Mouse (Mus musculus) brain, embryonic 14.5 days (tissue): ENCODE results near the gene Gm4707. TPM values are rescaled to one million over a fixed set of nuclear protein-coding genes. Genes with fewer than 3 reads are reported as not detected.
"Not testable (repeated sequence)": the region's sequence is repeated elsewhere in the genome, so short reads cannot be mapped to it uniquely, and the experiment has no call there.

Source experiments
- DNase-seq: peaks from one replicate; pipeline ENCODE4 v3.0.0-alpha.2; 2011; ENCODE audit warnings: low read depth
- CTCF ChIP-seq: fragments of 200-500 bp; IDR thresholded peaks from 2 replicates; pipeline ENCODE4 v1.5.1; 2012; ENCODE audit warnings: inconsistent platforms, mild to moderate bottlenecking, moderate library complexity, borderline replicate concordance; ENCODE audit not compliant: insufficient read depth, insufficient read length; ENCODE audit errors: extremely low read depth
- POLR2A ChIP-seq: fragments of 200-500 bp; IDR thresholded peaks from 2 replicates; pipeline ENCODE4 v1.6.1; 2012; ENCODE audit warnings: mild to moderate bottlenecking, inconsistent platforms, borderline replicate concordance; ENCODE audit not compliant: poor library complexity, insufficient read depth, insufficient read length, severe bottlenecking; ENCODE audit errors: extremely low read depth
- polyA plus RNA-seq: library from polyadenylated mRNA; depleted of rRNA; stranded (reverse); fragments of >200 nt; gene quantifications from 2 replicates; pipeline ENCODE4 v1.2.3, GENCODE M21; 2012

Gene Gm4707
- polyA plus RNA-seq, 1 experiment: 1.4 TPM

DNA sequence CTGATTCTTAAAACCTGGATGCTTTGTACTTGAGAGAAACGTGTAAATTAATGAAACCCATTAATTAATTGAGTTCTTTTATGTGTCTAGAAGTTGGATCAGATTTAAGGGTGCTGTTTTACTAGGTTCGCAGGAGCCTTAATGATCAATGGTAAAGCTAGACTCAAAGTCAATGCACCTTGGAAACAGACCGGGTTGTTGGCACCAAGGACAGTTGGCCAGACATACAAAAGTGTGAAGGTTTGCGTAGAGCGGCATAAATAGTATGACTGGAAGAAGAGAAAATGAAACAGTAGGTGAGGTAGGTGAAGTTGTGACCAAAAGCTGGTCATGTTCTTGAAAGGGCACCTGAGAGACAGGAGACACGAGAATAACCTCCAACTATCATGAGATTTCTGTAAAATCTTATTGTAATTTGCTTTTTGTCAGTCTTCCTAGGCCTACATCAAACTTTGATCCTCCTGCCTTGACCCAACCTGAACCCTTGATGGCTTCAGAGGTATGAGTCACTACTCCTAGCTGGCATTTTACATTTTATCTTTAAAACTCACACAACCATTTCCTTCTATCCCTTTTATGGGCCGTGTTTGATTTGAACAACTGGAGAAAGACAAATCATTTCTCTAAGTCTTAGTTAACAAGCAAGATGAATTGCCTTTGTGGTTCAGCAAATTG lies 16.8 kb upstream of the Gm4707 start:
- DNase-seq: peak; percentile 23
- TF ChIP-seq CTCF (no peak), POLR2A (no peak)

- DNase-seq: peak; percentile 89
- TF ChIP-seq CTCF (no peak), POLR2A (no peak)
Measured at GRCm38 (mm10) chr17:71475705-71476089, 16.0 kb upstream of the Gm4707 start.

DNA sequence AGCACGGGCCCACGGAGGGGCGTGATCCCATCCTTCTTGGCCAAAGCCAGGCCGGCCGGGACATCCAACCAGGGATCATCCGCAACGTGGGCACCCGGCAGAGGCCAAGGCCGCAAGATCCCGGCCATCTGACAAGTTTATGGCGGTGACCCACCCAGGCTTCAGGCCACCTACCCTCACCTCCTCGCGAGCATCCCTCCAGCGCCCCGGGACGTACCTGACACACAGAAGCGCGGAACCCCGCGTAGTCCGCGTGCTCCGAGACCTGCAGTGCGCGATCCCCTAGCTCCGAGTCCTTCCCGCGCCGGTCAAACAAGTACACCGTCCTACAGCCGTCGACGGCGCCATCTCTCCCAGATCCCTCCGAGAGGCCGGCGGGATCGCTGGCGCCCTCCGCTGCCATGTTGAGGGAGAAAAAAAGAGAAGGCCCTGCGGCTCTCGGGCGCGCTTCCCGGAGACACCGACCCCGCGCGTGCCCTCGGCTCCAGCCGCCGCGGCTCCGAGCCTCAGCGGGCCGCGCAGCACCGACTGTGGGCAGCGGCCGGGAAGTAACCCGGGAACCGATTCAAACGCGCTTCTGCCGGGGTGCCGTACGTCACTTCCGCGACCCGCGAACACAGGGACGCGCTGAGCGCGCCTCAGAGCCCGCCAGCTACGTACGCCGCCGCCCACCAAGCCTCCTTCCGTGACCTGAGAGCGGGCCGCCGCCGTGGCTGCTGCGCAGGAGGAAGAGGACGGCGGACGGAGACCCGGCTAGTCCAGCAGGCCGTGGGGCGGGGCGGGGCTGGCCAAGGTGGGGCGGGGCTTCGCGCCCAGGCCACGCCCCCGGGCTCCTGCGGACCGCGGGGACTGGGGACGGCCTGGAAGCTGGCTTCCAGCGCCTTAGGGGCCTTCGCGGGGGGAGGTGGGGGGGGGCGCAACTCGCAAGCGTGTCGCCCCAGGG lies 15.3 kb upstream of the Gm4707 start, which contains the start of gene Smchd1:
Gene Smchd1, minus strand, starts transcription at position 582 of the 943 bp plus-strand sequence.
- peak; percentile 98 for DNase-seq
- TF ChIP-seq CTCF (no peak), POLR2A (peak; percentile 56)

- DNase-seq: peak; percentile 4
Measured at GRCm38 (mm10) chr17:71474128-71474527, 14.4 kb upstream of the Gm4707 start.

DNA sequence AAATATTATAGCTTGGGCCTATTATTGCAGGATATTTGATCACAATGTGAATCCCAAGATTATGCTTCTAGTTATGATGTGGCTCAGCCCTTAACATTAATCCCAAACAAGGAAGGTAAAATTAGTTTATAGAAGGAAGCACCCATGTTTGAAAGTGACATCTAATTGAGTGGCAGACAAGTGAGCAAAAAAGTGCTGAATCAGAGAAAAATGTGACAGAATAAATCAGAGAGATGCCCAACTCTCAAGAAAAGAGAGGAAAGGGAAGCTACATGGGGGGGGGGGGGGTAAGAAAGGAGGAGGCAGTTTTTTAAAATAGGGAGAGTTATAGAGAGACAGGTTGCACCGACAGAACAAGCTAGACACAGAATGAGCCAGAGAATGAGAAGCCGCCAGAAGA lies 11.5 kb upstream of the Gm4707 start:
- DNase-seq: no peak
- TF ChIP-seq CTCF (no peak), POLR2A (no peak)

More at GRCm38 (mm10) chr17:71474128-71474527, 14.4 kb upstream of the Gm4707 start:
- TF ChIP-seq CTCF (no peak), POLR2A (no peak)

DNA sequence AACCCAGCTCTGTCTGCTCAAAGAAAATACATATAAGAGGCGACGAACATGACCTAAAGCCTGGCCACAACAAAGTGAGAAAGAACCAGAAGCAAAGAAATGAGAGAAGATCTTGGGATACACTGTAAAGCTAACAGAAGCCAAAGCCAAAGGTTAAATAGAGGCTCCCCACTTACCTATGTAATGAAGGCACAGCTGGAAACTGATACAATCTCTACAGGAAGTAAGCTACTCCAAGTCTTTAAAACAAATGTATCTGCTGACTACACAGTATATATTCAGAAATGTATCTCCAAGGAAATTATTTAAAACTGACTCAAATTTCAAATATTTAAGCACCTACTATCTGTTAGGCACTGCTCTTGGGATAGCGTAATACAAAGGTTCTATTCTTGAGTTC lies 594 bp upstream of the Gm4707 start:
- no peak for DNase-seq
- no peak for TF ChIP-seq POLR2A
- no peak for TF ChIP-seq CTCF

- not testable (repeated sequence) for DNase-seq
Measured at GRCm38 (mm10) chr17:71457361-71457760, 2.4 kb downstream of the Gm4707 start.

GRCm38 (mm10) chr17:71445191-71445590 lies 14.5 kb downstream of the Gm4707 start:
- no peak for TF ChIP-seq CTCF
- no peak for TF ChIP-seq POLR2A
- no peak for DNase-seq

GRCm38 (mm10) chr17:71444718-71445117 lies 15.0 kb downstream of the Gm4707 start:
- no peak for DNase-seq
- TF ChIP-seq POLR2A (no peak), CTCF (no peak)

GRCm38 (mm10) chr17:71444126-71444525 lies 15.6 kb downstream of the Gm4707 start:
- TF ChIP-seq POLR2A (no peak), CTCF (no peak)
- no peak for DNase-seq

- no peak for DNase-seq
- no peak for TF ChIP-seq POLR2A
- no peak for TF ChIP-seq CTCF
Measured at GRCm38 (mm10) chr17:71443273-71443672, 16.4 kb downstream of the Gm4707 start.

GRCm38 (mm10) chr17:71422502-71422901 lies 37.2 kb downstream of the Gm4707 start:
- not testable (repeated sequence) for DNase-seq

GRCm38 (mm10) chr17:71419448-71419847 lies 40.3 kb downstream of the Gm4707 start:
- DNase-seq: not testable (repeated sequence)
